ENCODE assay signal across 8 mouse cellular contexts in the genomic region with DNA sequence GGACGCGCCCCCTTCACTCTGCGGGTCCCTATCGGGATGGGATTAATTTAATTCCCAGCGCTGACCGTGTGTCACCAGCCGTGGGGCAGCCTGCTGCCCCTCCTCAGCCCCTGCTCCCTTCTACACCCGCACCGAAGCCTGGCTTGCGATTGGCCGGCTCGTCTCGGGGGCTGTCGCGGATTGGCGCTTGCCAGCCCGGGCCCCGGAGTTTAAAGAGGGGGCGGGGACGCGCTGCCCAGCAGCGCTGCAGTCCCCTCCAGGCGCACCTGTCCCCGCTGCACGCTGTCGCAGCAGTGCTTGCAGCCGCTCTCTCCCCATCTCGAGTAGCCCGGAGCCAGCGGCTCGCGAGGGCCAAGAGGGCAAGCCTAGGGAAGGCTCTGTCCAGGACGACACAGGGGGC. TPM values are rescaled to one million over a fixed set of nuclear protein-coding genes. Genes with fewer than 3 reads are reported as not detected.
DNase-seq lines count a peak whose midpoint lies in the region; ATAC-seq and TF ChIP-seq lines count a peak whose summit lies in the region.

A gene (plus strand): TSS at position 215 of the 400 bp plus-strand sequence.

- H3K36me3 ChIP-seq in kidney, embryonic 14.5 days (ENCODE audit: control insufficient read depth, insufficient read depth, low read length), result no peaks in the 10 kb centered on the region
- no peaks in the 10 kb centered on the region for H3K36me3 ChIP-seq in stomach, postnatal 0 days (ENCODE audit: control insufficient read depth, insufficient read depth, low read length)

- TF ChIP-seq EP300 in stomach, postnatal 0 days (optimal IDR thresholded peaks at IDR 0.05), result no peak

- no peak within 1 kb of the TSS for H3K27ac ChIP-seq in kidney, embryonic 14.5 days (ENCODE audit: low read depth, low read length)
- H3K27ac ChIP-seq in cortical plate, adult 2 months (ENCODE audit: insufficient read depth, low read length), result peak within 1 kb of the TSS; percentile 81
- H3K27ac ChIP-seq in left cerebral cortex, adult 2 months, result 0 out of 2 replicates have a peak within 1 kb of the TSS, but pooled peaks have one; percentile 9
- H3K27ac ChIP-seq in stomach, postnatal 0 days (replicated peaks), result no peak within 1 kb of the TSS

- peak within 1 kb of the TSS; percentile 19; the same call in 1 of the 2 replicates for H3K9ac ChIP-seq in kidney, embryonic 14.5 days (ENCODE audit: low read depth, low read length)
- peak within 1 kb of the TSS; percentile 8; the same call in 1 of the 2 replicates for H3K9ac ChIP-seq in stomach, postnatal 0 days (ENCODE audit: low read length)

- ATAC-seq in kidney, embryonic 14.5 days (ENCODE audit: low FRiP score, low TSS enrichment), result peak; percentile 72
- ATAC-seq in hematopoietic stem cell, adult 5-6 weeks (replicated peaks in 1 of 2; ENCODE audit: insufficient read depth in 1 of 2, low FRiP score in 2 of 2, low TSS enrichment in 1 of 2, low read depth in 1 of 2, poor library complexity in 2 of 2, severe bottlenecking in 2 of 2), result peak; percentile 12 to 43; a peak in 2 of 4 replicates
- peak; percentile 57; the same call in 1 of the 2 replicates for ATAC-seq in stomach, postnatal 0 days (ENCODE audit: low FRiP score, low TSS enrichment)
- ATAC-seq in monocyte, adult 5-6 weeks (replicated peaks; ENCODE audit: insufficient number of reproducible peaks, low FRiP score, low TSS enrichment, poor library complexity, severe bottlenecking), result no peak

- H3K27me3 ChIP-seq in kidney, embryonic 14.5 days (ENCODE audit: control insufficient read depth, insufficient read depth, low read length), result no peaks in the 10 kb centered on the region
- no peaks in the 10 kb centered on the region for H3K27me3 ChIP-seq in stomach, postnatal 0 days (ENCODE audit: control insufficient read depth, insufficient read depth, low read length)

- WGBS in kidney, embryonic 14.5 days, result under 1% methylated on average over 33 of the region's 33 CpGs
- WGBS in stomach, postnatal 0 days, result under 1% methylated on average over 33 of the region's 33 CpGs

- no peak for TF ChIP-seq CTCF in cortical plate, adult 2 months (IDR thresholded peaks at IDR 0.05; ENCODE audit: extremely low read depth, insufficient read depth, low read length)
- TF ChIP-seq CTCF in left cerebral cortex, adult 2 months (IDR thresholded peaks at IDR 0.05), result no peak
- TF ChIP-seq CTCF in stomach, postnatal 0 days (IDR thresholded peaks at IDR 0.05; ENCODE audit: low read depth), result no peak

- H3K4me1 ChIP-seq in kidney, embryonic 14.5 days (ENCODE audit: control insufficient read depth, insufficient read depth, low read length), result peaks cover 4% of the 10 kb centered on the region; the same call in 1 of the 2 replicates
- H3K4me1 ChIP-seq in cortical plate, adult 2 months (ENCODE audit: control insufficient read depth, insufficient read depth, low read length), result peaks cover 2% of the 10 kb centered on the region; the same call in 1 of the 2 replicates
- H3K4me1 ChIP-seq in stomach, postnatal 0 days (replicated peaks; ENCODE audit: control insufficient read depth, insufficient read depth), result 0 out of 2 replicates have a peak, but pooled peaks cover 4% of the 10 kb centered on the region

- H3K4me3 ChIP-seq in kidney, embryonic 14.5 days (ENCODE audit: low read length), result peak within 1 kb of the TSS; percentile 48
- peak within 1 kb of the TSS; percentile 47 for H3K4me3 ChIP-seq in cortical plate, adult 2 months (ENCODE audit: insufficient read depth, low read length)
- peak within 1 kb of the TSS; percentile 47 for H3K4me3 ChIP-seq in left cerebral cortex, adult 2 months
- peak within 1 kb of the TSS; percentile 28 for H3K4me3 ChIP-seq in stomach, postnatal 0 days (ENCODE audit: low read depth, low read length)

- H3K4me2 ChIP-seq in kidney, embryonic 14.5 days (replicated peaks; ENCODE audit: low read depth, low read length), result peak within 1 kb of the TSS; percentile 88
- H3K4me2 ChIP-seq in stomach, postnatal 0 days (replicated peaks; ENCODE audit: low read depth), result peak within 1 kb of the TSS; percentile 53

- no peak for DNase-seq in kidney, adult 11 months
- peak; percentile 39 to 47 for DNase-seq in left cerebral cortex, adult 2 months (ENCODE audit: extremely low spot score in 1 of 2, low spot score in 2 of 2)
- peak; percentile 6 for DNase-seq in lung, postnatal 25 days (ENCODE audit: low spot score)
- peak; percentile 59 for DNase-seq in stomach, postnatal 0 days (ENCODE audit: low spot score)

- no peak for TF ChIP-seq POLR2A in cortical plate, adult 2 months (IDR thresholded peaks at IDR 0.05; ENCODE audit: extremely low read depth, insufficient read depth, low read length)

- H3K9me3 ChIP-seq in kidney, embryonic 14.5 days (ENCODE audit: control insufficient read depth, low read length), result no peaks in the 10 kb centered on the region
- no peaks in the 10 kb centered on the region for H3K9me3 ChIP-seq in stomach, postnatal 0 days (ENCODE audit: control insufficient read depth, low read length)

- intact Hi-C loops in left cerebral cortex, adult 2 months (cut with DNase I), result loop anchor here (5.0 to 10.0 kb wide), 2 partner anchors 88 to 175 kb away; no protein-coding TSS in a partner anchor

RNA-seq across cellular contexts. Expression of the gene that starts here (rescaled TPM):
- polyA plus RNA-seq in kidney, embryonic 14.5 days (2014; fragmentation: Nextera tagmentation; extraction: Ambion mirVana), result 47.5 and 53.0 TPM in 2 replicates
- polyA plus RNA-seq in cortical plate, adult 2 months (2012; rRNA removed), result 267 and 352 TPM in 2 replicates
- total RNA-seq in hematopoietic stem cell, adult 5-6 weeks (2017), result not detected in 2 replicates
- 10 to 100 TPM; 73.8 to 75.7 TPM for total RNA-seq in left cerebral cortex, adult 2 months (2021)
- polyA plus RNA-seq in stomach, postnatal 0 days (2015; fragmentation: Nextera tagmentation; extraction: Ambion mirVana), result 0.50 and 0.88 TPM in 2 replicates
- not detected in 3 replicates for total RNA-seq in monocyte, adult 5-6 weeks (2017)

Comparison
In these comparisons a context has a peak if more than half of its experiments do, and no peak if none do; other contexts are left out.
1. RNA of the gene that starts here (total RNA-seq): 73.8 to 75.7 TPM in left cerebral cortex, adult 2 months; not detected in hematopoietic stem cell, adult 5-6 weeks and not detected in monocyte, adult 5-6 weeks; every median in the first group is over 10 times any median in the second.
2. RNA of the gene that starts here (polyA plus RNA-seq): 267 to 352 TPM in cortical plate, adult 2 months and 47.5 to 53.0 TPM in kidney, embryonic 14.5 days; 0.50 to 0.88 TPM in stomach, postnatal 0 days; every median in the first group is over 10 times any median in the second.
3. Peak in ATAC-seq in hematopoietic stem cell, adult 5-6 weeks; RNA of the gene not detected or under 1 TPM.
4. Peak in DNase-seq, ATAC-seq, H3K4me3 ChIP-seq, H3K9ac ChIP-seq and H3K4me2 ChIP-seq in stomach, postnatal 0 days; RNA of the gene not detected or under 1 TPM.
5. H3K27ac ChIP-seq: peak in cortical plate, adult 2 months (single experiment) and left cerebral cortex, adult 2 months (single experiment); none in kidney, embryonic 14.5 days (single experiment) and stomach, postnatal 0 days (single experiment).
6. Peak in every context shown above with its lines, with median percentiles within 50 percentile points of each other: H3K4me3 ChIP-seq.